Mouse (Mus musculus): ENCODE data around the gene Armh1.

DNA sequence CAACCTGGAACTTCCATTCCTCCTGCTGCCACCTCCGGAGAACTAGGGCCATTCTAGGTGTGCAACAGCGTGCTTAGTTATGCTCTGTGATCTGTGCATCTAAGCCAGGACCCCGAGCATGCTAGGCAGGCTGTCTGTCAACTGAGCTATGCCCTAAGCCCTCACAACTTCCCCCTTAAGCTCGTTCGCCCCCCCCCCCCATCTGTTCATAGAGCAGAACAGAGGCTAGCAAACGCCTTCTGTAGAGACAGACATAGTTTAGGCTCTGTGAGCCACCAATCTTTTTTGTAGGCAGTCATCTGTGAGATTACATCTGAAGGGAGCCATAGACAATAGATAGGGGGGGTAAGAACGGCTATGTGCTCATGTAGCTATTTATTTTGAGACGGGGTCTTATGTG, 11.1 kb upstream of the Armh1 start:
- TF ChIP-seq CTCF (conservative IDR thresholded peaks at IDR 0.05; ENCODE audit: low read length) (no peak), POU5F1 (IDR thresholded peaks at IDR 0.05; ENCODE audit: borderline replicate concordance, low read length) (no peak)

All from E14TG2a.4 (cell line).